Mouse (Mus musculus): Measurements from ENCODE around the gene Zfp212.

Zfp212 gene

DNA sequence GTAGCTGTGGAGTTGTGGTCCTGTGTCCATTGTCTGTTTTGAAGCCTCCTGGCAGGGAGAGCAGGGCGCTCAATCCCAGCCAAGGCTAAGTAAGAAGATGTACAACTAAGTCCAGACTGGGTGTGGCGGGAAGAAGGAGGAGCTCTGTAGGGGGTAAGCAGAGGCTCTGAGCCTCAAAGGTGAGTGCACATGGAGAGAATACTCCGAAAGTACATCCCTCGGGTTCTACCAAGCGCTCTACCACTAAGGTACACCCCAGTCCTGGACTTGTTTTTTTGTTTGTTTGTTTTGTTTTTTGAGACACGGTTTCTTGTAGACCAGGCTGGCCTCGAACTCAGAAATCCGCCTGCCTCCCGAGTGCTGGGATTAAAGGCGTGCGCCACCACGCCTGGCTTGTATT lies 22.2 kb downstream of the Zfp212 start:
- DNase-seq (ENCODE audit: low read depth, low spot score), result no peak

DNA sequence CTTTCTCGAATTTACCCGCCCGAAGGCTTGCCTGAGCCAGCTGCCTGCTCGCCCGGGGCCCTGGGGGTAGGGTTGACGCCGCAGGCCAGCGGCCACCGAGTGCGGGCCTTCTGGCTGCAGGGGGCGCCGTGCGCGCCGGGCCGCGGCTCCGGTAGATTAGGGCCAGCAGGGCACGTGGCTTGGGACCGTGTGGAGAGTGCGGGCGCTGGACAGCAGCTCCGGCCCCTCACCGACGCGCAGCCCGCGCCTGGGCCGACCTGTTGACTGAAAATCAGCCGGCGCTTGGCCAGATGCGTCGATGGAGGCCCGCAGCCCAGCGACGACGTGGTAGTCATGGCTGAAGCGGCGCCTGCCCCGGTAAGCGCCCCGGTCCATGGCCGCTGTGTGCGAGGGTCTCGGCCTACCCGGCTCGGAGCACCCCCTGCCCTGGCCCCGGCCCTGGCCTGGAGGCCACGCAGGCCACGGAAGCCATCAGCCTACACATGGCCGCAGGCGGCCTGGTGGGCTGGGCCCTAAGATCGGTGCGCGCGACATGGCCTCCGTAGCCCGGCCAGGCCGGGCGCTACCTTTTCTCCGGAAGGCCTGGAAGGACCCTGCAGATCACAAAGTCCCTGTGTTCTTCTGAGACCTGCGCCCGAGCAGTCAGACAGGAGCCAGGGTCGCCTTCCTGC lies 22.9 kb downstream of the Zfp212 start:
- DNase-seq (ENCODE audit: low read depth, low spot score), result no peak

DNA sequence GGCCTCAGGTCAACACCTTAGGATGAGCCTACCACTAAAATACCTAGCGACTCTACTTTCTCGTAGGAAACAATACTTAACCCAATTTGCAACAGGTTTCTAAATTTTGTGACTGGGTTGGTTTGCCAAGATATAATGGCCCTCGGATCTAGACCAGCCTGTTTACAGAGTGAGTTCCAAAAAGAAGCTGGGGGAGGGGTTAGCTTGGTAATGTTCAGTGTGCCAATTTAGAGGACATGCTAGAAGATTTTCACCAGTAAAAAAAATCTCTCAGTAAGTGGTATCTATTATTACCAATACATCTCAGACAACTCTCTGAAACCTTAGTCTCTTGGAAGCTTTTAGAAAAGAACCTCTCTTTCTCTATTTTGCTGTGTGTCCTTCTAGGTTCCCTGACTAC lies 23.4 kb downstream of the Zfp212 start:
- DNase-seq (ENCODE audit: low read depth, low spot score), result no peak

DNA sequence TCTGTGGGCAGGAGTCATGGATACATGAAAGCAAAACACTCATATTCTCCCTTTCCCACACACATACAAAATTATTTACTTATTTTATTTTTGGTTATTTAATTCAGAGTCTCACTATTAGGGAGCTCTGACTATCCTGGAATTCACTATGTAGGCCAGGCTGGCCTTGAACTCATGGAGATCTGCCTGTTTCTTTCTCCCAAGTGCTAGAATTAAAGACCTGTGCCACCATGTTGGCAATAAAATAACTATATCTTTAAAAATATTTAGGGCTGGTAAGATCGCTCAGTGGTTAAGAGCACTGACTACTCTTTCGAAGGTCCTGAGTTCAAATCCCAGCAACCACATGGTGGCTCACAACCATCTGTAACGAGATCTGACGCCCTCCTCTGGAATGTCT lies 27.1 kb downstream of the Zfp212 start:
- DNase-seq (ENCODE audit: low read depth, low spot score), result no peak

DNA sequence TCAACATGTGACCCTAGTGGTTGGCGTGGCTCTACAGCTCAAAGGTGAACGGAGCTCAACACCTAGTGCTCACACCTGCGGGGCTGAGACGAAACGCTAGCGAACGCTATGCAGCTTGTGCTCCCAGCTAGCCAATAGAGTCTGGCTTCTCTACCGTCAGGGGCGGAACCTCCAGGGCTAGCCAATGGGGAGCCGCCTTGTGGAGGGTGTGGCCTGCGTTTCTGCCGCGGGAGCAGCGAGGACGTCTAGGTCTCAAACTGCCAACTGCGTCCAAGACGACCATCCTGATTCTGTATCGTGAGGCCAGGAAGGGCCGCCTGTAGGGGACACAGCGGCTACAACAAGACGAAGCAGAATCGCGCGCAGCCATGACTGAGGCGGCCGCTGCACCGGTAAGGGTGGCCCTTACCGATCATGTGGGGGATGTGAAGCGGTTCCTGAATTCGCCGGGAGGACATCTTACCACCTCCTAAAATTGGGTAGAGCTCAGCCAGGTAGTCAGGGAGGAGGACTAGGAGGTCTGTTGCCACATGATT lies 33.0 kb downstream of the Zfp212 start, which contains the start of gene Zfp956:
TSS of gene Zfp956 (plus strand) at position 200 of the 536 bp plus-strand sequence.
- peak; percentile 94 for DNase-seq (ENCODE audit: low read depth, low spot score)

DNA sequence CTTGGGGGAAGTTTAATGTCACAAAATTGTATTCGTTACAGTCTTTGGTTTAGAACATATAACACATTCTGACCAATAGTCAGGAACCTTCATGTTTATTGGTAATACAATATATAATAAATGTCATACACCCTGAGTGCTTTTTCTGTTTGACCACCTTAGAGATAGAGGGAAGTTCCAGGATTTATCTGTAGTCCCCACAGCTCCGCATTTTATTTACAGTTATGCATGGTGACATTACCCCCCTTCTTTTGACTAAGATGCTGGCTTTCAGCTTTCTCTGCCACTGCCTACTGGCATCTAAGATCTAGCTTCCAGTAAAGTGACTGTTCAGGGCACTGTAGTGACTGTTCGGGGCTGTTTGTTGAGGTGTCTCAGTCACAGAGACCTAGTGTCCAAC lies 34.1 kb downstream of the Zfp212 start:
- DNase-seq (ENCODE audit: low read depth, low spot score), result no peak

DNA sequence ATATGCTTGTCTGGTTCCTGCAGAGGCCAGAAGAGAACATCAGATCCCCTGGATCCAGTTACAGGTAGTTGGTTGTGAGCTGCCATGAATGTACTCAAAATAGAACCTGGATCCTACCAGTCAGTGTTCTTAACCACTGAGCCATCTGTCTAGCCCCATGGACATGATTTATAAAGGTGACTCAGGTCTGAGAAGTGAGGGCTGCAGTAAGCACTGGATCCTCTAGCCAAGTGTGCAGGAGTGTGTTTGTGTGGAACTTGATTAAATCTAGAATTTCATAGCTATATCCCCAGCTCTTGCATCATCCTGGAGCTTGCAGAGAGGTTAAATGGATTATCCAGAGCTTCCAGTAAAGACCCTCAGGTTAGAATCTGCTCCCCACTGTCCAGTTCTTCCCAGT lies 37.5 kb downstream of the Zfp212 start:
- no peak for DNase-seq (ENCODE audit: low read depth, low spot score)

DNA sequence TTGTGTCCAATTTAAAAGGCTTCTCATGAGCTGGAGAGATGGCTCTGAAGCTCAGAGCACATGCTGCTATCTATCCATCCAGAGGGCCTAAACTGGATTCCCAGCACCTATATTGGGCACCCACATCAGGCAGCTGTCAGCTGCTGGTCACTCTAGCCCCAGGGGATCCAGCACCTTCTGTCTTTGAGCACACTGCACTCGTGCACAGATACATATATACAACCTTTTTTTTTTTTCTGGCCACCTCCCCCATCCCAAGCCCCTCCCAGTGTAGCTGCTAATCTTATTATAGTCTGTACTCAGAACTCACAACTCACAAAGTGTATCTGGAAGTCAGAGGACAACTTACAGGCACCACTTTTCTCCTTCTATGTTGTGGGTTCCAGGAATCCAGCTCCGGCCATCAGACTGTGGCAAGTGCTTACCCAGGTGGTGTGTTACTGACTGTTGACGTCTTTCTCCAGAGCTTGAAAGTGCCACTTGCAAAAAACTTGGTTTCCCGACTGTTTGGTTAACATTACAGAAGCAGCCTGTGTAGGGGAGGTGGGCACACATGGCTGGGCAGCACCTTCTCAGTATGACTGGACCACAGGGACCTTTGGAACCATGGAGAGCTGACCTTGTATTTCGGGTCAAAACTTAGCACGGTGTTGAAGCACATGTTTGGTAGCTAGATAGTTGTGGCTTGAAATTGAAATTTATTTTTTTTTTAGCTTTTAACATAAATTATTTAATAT lies 40.6 kb downstream of the Zfp212 start:
- no peak for DNase-seq (ENCODE audit: low read depth, low spot score)

DNA sequence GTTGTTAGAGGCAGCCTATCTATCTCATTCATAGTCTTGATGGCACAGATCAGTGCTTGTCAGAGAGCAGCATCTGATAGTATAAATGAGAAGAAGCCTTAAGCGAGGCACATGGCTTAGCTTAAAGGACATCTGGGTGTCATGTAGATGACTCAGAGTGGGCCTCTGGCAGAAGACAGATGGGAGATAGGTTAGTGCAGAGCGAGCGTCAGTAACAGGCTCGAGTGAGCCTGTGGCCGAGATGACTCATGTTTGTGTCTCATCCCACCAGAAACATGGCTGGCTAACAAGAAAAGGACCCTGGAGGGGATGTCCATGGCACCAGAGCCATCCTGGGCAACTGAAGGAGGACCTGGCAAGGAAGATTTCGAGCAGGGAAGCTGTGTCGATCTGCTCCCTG lies 42.8 kb downstream of the Zfp212 start:
- DNase-seq (ENCODE audit: low read depth, low spot score), result peak; percentile 79

DNA sequence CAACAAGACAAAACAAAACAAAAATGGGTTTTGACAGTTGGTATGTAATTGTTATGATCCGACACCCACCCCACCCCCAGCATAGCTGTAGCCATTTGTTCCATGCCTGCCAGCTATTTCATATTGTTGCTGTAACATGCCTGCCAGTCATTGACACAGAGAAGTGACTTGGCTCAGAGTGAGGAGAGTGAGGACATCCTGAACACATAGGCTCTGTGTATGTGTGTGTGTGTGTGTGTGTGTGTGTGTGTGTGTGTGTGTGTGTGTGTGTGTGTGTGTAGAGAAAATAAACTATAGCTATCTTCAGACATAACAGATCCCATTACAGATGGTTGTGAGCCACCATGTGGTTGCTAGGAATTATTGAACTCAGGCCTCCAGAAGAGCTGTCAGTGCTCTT lies 47.9 kb downstream of the Zfp212 start:
- peak; percentile 12 for DNase-seq (ENCODE audit: low read depth, low spot score)

DNA sequence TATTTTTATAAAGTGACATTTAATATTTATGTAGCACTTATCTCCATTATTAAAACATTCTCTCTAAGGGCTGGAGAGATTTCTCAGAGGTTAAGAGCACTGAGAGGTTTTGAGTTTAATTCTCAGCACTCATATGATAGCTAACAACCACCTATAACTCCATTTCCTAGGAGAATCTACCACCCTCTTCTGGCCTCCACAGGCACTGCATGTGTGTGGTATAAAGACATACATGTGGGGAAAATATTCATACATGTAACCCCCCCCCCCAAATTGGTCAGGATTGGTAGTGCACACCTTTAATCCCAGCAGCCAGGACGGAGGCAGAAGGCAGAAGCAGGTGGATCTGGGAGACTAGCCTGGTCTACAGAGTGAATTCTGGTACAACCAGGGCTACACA lies 54.3 kb downstream of the Zfp212 start:
- DNase-seq (ENCODE audit: low read depth, low spot score), result peak; percentile 43

DNA sequence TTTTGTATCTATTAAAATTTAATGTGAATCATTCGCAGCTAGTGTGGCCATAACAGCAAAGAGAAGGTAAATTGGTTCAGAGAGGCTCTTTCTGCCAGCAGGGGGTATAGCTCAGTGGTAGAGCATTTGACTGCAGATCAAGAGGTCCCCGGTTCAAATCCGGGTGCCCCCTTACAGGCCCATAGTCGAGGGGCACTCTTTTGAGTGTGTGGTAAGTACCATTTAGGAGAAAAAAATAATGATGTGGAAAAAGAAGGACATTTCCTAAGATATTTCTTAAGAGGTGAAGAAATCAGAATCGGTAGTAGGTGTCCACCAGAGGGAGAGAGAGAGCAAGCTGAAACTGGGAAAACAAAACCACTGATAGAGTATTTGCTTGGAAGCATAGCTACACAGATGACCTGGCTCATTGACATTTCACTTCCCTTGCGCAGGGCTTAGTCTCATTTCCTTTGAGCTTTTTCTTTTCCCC lies 58.7 kb downstream of the Zfp212 start:
- peak; percentile 98 for DNase-seq (ENCODE audit: low read depth, low spot score)

Data from 3T3-L1 (cell line).